Mouse (Mus musculus) CD4-positive, CD25-positive, alpha-beta regulatory T cell, adult 4 months (primary cell): ENCODE measurements around the gene Actrt2. TPM values are rescaled to one million over a fixed set of nuclear protein-coding genes. Genes with fewer than 3 reads are reported as not detected.

Source experiments
- ATAC-seq: one replicate; pipeline ENCODE4 v1.8.0; 2017
- polyA plus RNA-seq, 2 experiments: library from polyadenylated mRNA; unstranded; fragments of 100-300 nt; shearing (Covaris generic); gene quantifications; one replicate each; pipeline ENCODE4 v1.2.1; 2017

Gene Actrt2
- polyA plus RNA-seq, 2 experiments from 2014 or later: not detected

GRCm38 (mm10) chr4:154682311-154682710 lies 14.6 kb upstream of the Actrt2 start:
- ATAC-seq: no peak

GRCm38 (mm10) chr4:154675441-154676000 lies 7.9 kb upstream of the Actrt2 start:
- ATAC-seq: no peak

- ATAC-seq: no peak
Measured at GRCm38 (mm10) chr4:154674966-154675365, 7.3 kb upstream of the Actrt2 start.

- ATAC-seq: no peak
Measured at GRCm38 (mm10) chr4:154674541-154674940, 6.9 kb upstream of the Actrt2 start.

GRCm38 (mm10) chr4:154673986-154674385 lies 6.3 kb upstream of the Actrt2 start:
- ATAC-seq: no peak

GRCm38 (mm10) chr4:154672027-154672426 lies 4.4 kb upstream of the Actrt2 start:
- no peak for ATAC-seq

GRCm38 (mm10) chr4:154671232-154671912 lies 3.7 kb upstream of the Actrt2 start:
- no peak for ATAC-seq

GRCm38 (mm10) chr4:154662681-154663215 lies 4.9 kb downstream of the Actrt2 start:
- no peak for ATAC-seq

- no peak for ATAC-seq
Measured at GRCm38 (mm10) chr4:154661256-154661655, 6.4 kb downstream of the Actrt2 start.

GRCm38 (mm10) chr4:154660025-154660424 lies 7.6 kb downstream of the Actrt2 start:
- ATAC-seq: no peak

GRCm38 (mm10) chr4:154655134-154655910 lies 12.3 kb downstream of the Actrt2 start:
- no peak for ATAC-seq

GRCm38 (mm10) chr4:154652494-154652893 lies 15.2 kb downstream of the Actrt2 start:
- ATAC-seq: no peak

GRCm38 (mm10) chr4:154649083-154649747 lies 18.5 kb downstream of the Actrt2 start:
- no peak for ATAC-seq

- no peak for ATAC-seq
Measured at GRCm38 (mm10) chr4:154642496-154642895, 25.2 kb downstream of the Actrt2 start.

- ATAC-seq: no peak
Measured at GRCm38 (mm10) chr4:154641296-154642110, 26.2 kb downstream of the Actrt2 start.

- no peak for ATAC-seq
Measured at GRCm38 (mm10) chr4:154640443-154641295, 27.0 kb downstream of the Actrt2 start.

- ATAC-seq: no peak
Measured at GRCm38 (mm10) chr4:154639591-154640442, 27.9 kb downstream of the Actrt2 start.

GRCm38 (mm10) chr4:154639126-154639525 lies 28.5 kb downstream of the Actrt2 start:
- ATAC-seq: no peak

- ATAC-seq: no peak
Measured at GRCm38 (mm10) chr4:154638320-154638886, 29.3 kb downstream of the Actrt2 start.
